Mouse (Mus musculus) kidney, postnatal 0 days (tissue): ENCODE measurements around the gene Mettl26. TPM values are rescaled to one million over a fixed set of nuclear protein-coding genes. Genes with fewer than 3 reads are reported as not detected.

Experiments
- ATAC-seq: fragments of 200-750 bp; cut with Nextera tagmentation; replicated peaks from 2 replicates; pipeline ENCODE4 v1.8.0; 2017; ENCODE audit warnings: low read depth, moderate number of reproducible peaks, moderate TSS enrichment, moderate library complexity; ENCODE audit not compliant: low FRiP score
- DNase-seq: peaks from one replicate; pipeline ENCODE4 v3.0.0-alpha.2; 2016; ENCODE audit warnings: low spot score
- H3K27ac ChIP-seq: fragments of 300-500 bp; sonication (generic); 2 replicates; pipeline ENCODE4 v1.5.1; 2014; ENCODE audit warnings: mild to moderate bottlenecking
- H3K27me3 ChIP-seq: fragments of 300-500 bp; sonication (generic); 2 replicates; pipeline ENCODE4 v1.6.1; 2014; ENCODE audit warnings: low read length, mixed read lengths; ENCODE audit not compliant: insufficient read depth
- H3K36me3 ChIP-seq: fragments of 300-500 bp; sonication (generic); 2 replicates; pipeline ENCODE4 v1.6.1; 2014; ENCODE audit warnings: low read length, mixed read lengths; ENCODE audit not compliant: insufficient read depth
- H3K4me1 ChIP-seq: fragments of 300-500 bp; sonication (generic); replicated peaks from 2 replicates; pipeline ENCODE4 v1.6.1; 2014; ENCODE audit warnings: antibody characterized with exemption, low read length, mixed read lengths; ENCODE audit not compliant: insufficient read depth
- H3K4me2 ChIP-seq: fragments of 300-500 bp; sonication (generic); 2 replicates; pipeline ENCODE4 v1.6.1; 2014; ENCODE audit warnings: mild to moderate bottlenecking, low read length, moderate library complexity, mixed read lengths
- H3K4me3 ChIP-seq: fragments of 300-500 bp; sonication (generic); replicated peaks from 2 replicates; pipeline ENCODE4 v1.5.1; 2014; ENCODE audit warnings: low read depth, low read length
- H3K9ac ChIP-seq: fragments of 300-500 bp; sonication (generic); 2 replicates; pipeline ENCODE4 v1.6.1; 2014; ENCODE audit warnings: low read depth, low read length
- H3K9me3 ChIP-seq: fragments of 300-500 bp; sonication (generic); replicated peaks from 2 replicates; pipeline ENCODE4 v1.6.1; 2016; ENCODE audit warnings: low read length, inconsistent platforms, mixed read lengths
- CTCF ChIP-seq: IDR thresholded peaks from 2 replicates; pipeline ENCODE4 v1.5.1; 2016; ENCODE audit warnings: antibody characterized with exemption, low read depth, mild to moderate bottlenecking, moderate library complexity
- WGBS: fragments of 180-500 bp; shearing (Covaris S2); extraction: QIAGEN DNeasy Blood & Tissue Kit; methylation state at CpG from one replicate; pipeline ENCODE4 v1.1.7; 2014; 5-methylcytosine and 5-hydroxymethylcytosine counted together
- polyA plus RNA-seq: library from polyadenylated mRNA; unstranded; fragments of >200 nt; fragmentation: Nextera tagmentation; extraction: Ambion mirVana; gene quantifications from 2 replicates; pipeline ENCODE4 v1.2.1, GENCODE M21; 2015

Mettl26 gene
- polyA plus RNA-seq, 1 experiment from 2014 or later: 106 TPM

DNA sequence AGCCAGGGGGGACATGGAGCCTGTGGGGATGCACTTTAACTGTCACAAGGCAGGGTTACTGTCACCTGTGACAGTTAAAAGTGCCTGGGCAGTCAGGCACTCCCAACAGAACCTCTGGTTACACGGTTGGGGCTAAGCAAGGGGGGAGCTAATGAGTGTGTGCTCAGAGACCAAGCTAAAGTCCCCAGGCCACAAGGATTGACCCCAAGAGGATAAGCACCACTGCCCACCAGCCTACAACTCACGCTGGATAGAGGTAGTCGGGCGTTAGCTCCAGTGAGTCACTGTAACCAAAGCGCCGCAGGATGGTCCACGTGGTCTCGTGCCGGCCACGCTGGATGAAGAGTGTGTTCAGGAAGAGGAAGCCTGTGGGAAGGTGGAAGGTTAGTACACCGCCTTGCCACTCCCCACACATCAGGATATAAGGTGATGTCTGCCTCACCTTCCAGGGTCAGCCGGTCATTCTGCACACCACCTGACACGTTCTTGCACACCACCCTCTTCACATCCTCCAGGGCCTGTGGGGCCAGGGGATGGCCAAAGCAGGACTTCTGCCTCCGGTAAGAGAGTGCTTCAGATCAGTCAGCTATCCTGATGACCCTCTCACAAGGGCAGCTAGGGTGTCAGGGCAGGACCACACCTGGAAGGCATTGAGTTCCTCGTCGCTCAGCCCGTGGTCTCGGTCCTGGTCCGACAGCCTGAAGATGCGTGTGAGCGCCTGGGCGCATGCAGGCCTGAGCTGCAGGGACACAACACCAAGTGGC, 33.6 kb upstream of the Mettl26 start, which contains the start of gene Gm20683:
TSS of gene Gm20683 (minus strand) at position 647 of the 764 bp plus-strand sequence.
- DNase-seq: no peak
- Histone ChIP-seq H3K4me3 (no peak within 1 kb of the TSS), H3K9me3 (no peaks in the 10 kb centered on the region), H3K4me2 (no peak within 1 kb of the TSS), H3K9ac (no peak within 1 kb of the TSS), H3K4me1 (peaks cover 16% of the 10 kb centered on the region), H3K36me3 (peaks cover 36% of the 10 kb centered on the region), H3K27ac (no peak within 1 kb of the TSS), H3K27me3 (no peaks in the 10 kb centered on the region)
- WGBS: 89% methylated on average over 22 of the region's 22 CpGs
- ATAC-seq: no peak
- TF ChIP-seq CTCF: no peak

DNA sequence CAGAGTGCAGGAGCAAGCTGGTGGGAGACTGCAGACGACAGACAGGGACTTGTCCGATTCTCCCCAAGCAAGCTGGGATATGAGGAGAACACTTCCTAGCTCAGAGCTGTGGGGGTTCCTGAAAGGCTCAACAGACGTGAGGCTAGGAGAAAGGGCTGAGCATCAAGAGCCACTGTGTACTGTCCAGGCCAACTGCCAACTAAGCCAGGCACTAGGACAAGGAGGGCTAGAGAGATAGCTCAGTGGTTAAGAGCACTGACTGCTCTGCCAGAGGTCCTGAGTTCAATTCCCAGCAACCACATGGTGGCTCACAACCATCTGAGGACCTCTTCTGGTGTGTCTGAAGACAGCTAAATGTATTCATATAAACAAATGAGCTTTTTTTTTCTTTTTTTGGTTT, 32.4 kb upstream of the Mettl26 start:
- WGBS: 75% methylated on average over 3 of the region's 3 CpGs
- H3K4me2 ChIP-seq: no peak overlapping the region
- H3K4me3 ChIP-seq: no peak overlapping the region
- DNase-seq (no peak), ATAC-seq (no peak)
- H3K36me3 ChIP-seq: peaks cover 36% of the 10 kb centered on the region
- H3K9me3 ChIP-seq: no peaks in the 10 kb centered on the region
- no peaks in the 10 kb centered on the region for H3K27me3 ChIP-seq
- no peak overlapping the region for H3K27ac ChIP-seq
- H3K9ac ChIP-seq: no peak overlapping the region
- peaks cover 5% of the 10 kb centered on the region for H3K4me1 ChIP-seq
- TF ChIP-seq CTCF: no peak

DNA sequence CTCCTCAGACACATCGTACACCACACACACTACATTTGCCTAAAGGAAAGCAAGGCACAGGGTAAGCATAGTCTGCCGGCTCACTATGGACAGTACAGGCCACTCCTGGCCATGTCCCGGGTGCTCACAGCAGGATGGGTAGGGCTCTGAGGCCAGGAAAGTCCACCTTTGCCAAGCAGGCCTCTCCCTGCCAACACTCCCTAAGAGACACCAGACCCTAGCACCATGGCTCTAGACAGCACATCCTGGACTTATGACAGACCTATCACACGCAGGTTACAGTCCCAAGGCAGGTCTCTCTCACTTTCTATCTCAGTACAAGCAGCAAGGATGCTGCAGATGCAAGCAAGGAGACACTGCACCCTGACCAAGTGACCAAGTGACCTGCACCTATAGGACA, 31.8 kb upstream of the Mettl26 start:
- DNase-seq (no peak), ATAC-seq (no peak)
- Histone ChIP-seq H3K27me3 (no peaks in the 10 kb centered on the region), H3K4me2 (peak overlapping the region; percentile 98), H3K36me3 (peaks cover 36% of the 10 kb centered on the region), H3K9ac (peak overlapping the region; percentile 84; the same call in 1 of the 2 replicates), H3K4me3 (peak overlapping the region; percentile 86; the same call in 1 of the 2 replicates), H3K9me3 (no peaks in the 10 kb centered on the region), H3K27ac (0 out of 2 replicates have a peak overlapping the region, but pooled peaks have one; percentile 89), H3K4me1 (peaks cover 5% of the 10 kb centered on the region)
- no peak for TF ChIP-seq CTCF
- 89% methylated on average over 4 of the region's 4 CpGs for WGBS

DNA sequence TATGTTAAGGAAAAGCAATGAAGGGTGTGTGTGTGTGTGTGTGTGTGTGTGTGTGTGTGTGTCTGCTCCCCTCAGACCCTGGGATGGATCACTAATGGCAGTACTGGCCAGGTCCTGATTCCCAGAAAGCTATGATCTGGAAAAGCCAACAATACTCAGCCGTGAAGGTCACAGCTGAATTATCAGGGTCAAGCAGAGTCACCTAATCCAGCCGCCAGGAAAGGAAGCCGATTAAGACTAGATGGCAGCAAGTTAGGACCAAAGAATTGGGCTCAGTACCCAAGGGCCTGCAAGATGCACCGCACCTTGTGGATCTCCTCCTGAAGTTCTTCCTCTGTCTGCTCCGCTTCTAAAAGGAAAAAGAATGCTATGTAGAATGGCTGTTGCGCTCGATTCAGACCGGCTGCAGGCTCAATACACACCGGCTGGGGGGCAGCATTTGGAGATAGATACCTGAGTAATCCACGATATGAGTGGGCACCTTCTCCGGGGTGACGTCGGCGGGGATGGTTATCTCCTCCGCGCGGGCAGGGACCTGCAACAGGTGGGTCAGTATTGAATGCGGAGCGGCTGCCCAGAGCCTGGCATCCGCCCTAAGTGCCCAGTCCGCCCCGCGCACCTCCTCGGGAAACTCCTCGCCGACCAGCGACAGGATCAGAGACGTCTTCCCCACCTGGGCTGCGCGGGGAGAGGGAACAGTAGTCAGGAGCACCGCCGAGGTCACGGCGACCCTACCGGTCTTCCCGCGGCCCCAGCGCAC, 31.1 kb upstream of the Mettl26 start:
- TF ChIP-seq CTCF: no peak
- WGBS: 1% methylated on average over 31 of the region's 38 CpGs
- Histone ChIP-seq H3K4me2 (peak overlapping the region; percentile 98), H3K9ac (peak overlapping the region; percentile 84), H3K27me3 (no peaks in the 10 kb centered on the region), H3K36me3 (peaks cover 38% of the 10 kb centered on the region), H3K9me3 (no peaks in the 10 kb centered on the region), H3K4me1 (peaks cover 5% of the 10 kb centered on the region), H3K4me3 (peak overlapping the region; percentile 86), H3K27ac (peak overlapping the region; percentile 89)
- peak; percentile 15 for ATAC-seq
- peak; percentile 39 for DNase-seq

DNA sequence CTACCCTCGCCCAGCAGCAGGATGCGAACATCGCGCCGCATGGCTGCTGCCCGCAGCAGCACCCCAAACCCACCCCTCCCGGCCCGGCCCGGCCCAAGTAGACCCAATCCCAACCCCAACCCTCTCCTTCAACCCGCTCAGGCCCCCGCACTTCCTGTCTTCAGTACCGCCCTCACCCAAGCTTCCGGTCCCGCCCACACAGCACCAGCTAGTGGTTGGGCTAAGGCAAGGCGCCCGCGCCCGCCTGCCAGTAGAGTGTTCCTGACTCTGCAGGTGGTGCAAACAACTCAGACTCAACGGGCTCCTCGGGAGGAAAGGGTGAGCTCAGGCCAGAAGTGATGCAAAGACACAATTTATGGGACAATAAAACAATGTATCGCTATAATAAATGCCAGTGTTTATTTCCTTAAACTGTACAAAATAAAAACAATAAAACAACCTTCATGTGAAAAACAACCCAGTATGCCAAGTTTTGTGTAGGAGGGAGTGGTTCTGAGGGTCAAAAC, 30.4 kb upstream of the Mettl26 start, which contains the start of gene Rhot2:
TSS of gene Rhot2 (minus strand) at position 456 of the 506 bp plus-strand sequence.
- peak within 1 kb of the TSS; percentile 98 for H3K4me2 ChIP-seq
- TF ChIP-seq CTCF: peak; percentile 77
- H3K36me3 ChIP-seq: peaks cover 32% of the 10 kb centered on the region
- peaks cover 5% of the 10 kb centered on the region for H3K4me1 ChIP-seq
- ATAC-seq (peak; percentile 91), DNase-seq (peak; percentile 97)
- H3K27me3 ChIP-seq: no peaks in the 10 kb centered on the region
- 1% methylated on average over 21 of the region's 21 CpGs for whole genome bisulfite sequencing
- no peaks in the 10 kb centered on the region for H3K9me3 ChIP-seq
- peak within 1 kb of the TSS; percentile 89 for H3K27ac ChIP-seq
- peak within 1 kb of the TSS; percentile 86 for H3K4me3 ChIP-seq
- H3K9ac ChIP-seq: peak within 1 kb of the TSS; percentile 84

DNA sequence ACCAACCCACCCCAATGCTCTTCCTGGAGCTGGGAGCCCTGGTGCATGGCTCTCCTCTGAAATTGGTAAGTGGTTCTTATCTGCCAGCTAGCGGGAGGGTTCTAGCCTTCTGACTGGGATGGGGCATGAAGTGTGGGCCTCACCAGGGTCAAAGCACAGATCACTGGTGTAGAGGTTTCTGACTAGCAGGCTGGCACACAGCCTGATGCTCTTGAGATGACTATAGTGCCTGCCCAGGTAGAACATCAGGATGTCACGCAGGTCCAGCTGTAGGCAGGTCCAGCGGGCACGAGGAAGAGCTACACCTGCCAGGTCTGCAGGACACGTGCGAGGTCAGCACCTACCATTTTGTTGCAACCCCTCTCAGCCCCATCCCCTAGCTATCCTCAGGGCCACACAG, 14.6 kb upstream of the Mettl26 start:
- Histone ChIP-seq H3K4me1 (peaks cover 5% of the 10 kb centered on the region), H3K9ac (peak overlapping the region; percentile 71; the same call in 1 of the 2 replicates), H3K36me3 (0 out of 2 replicates have a peak, but pooled peaks cover 6% of the 10 kb centered on the region), H3K9me3 (no peaks in the 10 kb centered on the region), H3K27me3 (no peaks in the 10 kb centered on the region), H3K4me2 (no peak overlapping the region; the same call in 1 of the 2 replicates), H3K27ac (no peak overlapping the region), H3K4me3 (peak overlapping the region; percentile 65; the same call in 1 of the 2 replicates)
- ATAC-seq (no peak), DNase-seq (no peak)
- WGBS: 90% methylated on average over 6 of the region's 6 CpGs
- no peak for TF ChIP-seq CTCF
